Mouse (Mus musculus): ENCODE data around the gene Olfr749. TPM values are rescaled to one million over a fixed set of nuclear protein-coding genes. Genes with fewer than 3 reads are reported as not detected.
"Not testable (repeated sequence)": the region's sequence is repeated elsewhere in the genome, so short reads cannot be mapped to it uniquely, and the experiment has no call there.

Gene Olfr749
- polyA plus RNA-seq, 1 experiment from 2014 or later = not detected

DNA sequence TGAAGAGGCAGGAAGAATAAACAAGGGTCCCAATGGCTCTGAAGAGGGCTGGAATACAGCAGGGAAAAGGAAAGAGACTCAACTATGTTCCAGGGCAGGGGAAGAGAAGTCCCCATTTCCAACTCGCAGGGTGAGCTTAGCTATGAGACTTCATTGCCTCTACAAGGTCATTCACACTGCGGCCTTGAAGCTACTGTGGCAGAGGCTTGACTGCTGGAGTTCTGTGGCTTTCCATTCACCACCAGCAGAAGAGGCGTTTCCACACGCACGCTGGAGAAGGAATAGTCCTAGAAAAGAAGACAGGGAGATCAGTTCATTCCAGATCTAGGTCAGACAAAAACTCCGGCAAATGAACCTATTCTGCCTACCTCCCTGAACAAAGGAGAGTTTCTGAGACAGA, 20.8 kb upstream of the Olfr749 start:
- H3K4me3 ChIP-seq (ENCODE audit: low read depth, low read length) = no peak overlapping the region
- no peak overlapping the region for H3K27ac ChIP-seq (replicated peaks)
- WGBS = 93% methylated on average over 6 of the region's 6 CpGs
- TF ChIP-seq CTCF (IDR thresholded peaks at IDR 0.05; ENCODE audit: low read depth) = no peak
- no peak for TF ChIP-seq EP300 (optimal IDR thresholded peaks at IDR 0.05)
- no peaks in the 10 kb centered on the region for H3K9me3 ChIP-seq (ENCODE audit: control insufficient read depth, low read length)
- peaks cover 18% of the 10 kb centered on the region for H3K36me3 ChIP-seq (ENCODE audit: control insufficient read depth, insufficient read depth, low read length)
- DNase-seq (ENCODE audit: low spot score) (no peak), ATAC-seq (ENCODE audit: low FRiP score, low TSS enrichment) (no peak)
- H3K4me1 ChIP-seq (replicated peaks; ENCODE audit: control insufficient read depth, insufficient read depth) = no peaks in the 10 kb centered on the region
- H3K27me3 ChIP-seq (ENCODE audit: control insufficient read depth, insufficient read depth, low read length) = no peaks in the 10 kb centered on the region
- no peak overlapping the region for H3K9ac ChIP-seq (ENCODE audit: low read length)
- H3K4me2 ChIP-seq (replicated peaks; ENCODE audit: low read depth) = no peak overlapping the region

DNA sequence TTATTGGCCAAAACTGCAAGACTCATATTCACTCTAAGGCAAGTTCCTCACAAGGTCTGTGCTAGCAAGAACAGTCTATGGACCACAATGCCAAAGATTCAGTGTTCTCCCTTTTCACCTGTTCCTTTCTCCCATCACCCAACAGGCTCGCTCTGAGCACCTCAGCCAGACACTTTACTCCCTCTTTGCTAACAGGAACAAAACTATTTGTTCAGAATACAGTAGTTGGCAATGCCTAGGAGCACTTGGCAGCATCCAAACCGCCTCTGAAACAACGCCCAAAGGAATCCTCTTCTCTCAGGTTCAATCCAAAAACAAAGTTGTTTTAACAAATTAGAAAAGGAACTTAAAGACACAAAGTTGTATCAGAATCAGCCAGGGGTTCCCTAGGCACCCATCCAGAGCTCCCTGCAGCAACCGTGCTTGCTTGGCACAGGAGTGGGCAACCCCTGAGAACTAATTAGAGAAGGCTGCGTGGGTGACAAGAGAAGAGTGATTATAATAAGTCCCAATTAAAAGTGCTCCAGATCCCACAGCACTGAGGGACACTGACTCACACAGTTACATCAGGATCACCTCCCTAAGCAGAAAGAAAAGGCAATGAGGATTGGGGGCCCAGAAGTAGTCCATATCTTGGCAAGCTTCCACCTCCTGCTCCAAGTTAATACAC, 13.7 kb upstream of the Olfr749 start:
- no peaks in the 10 kb centered on the region for H3K36me3 ChIP-seq (ENCODE audit: control insufficient read depth, insufficient read depth, low read length)
- H3K4me1 ChIP-seq (replicated peaks; ENCODE audit: control insufficient read depth, insufficient read depth) = no peaks in the 10 kb centered on the region
- TF ChIP-seq EP300 (optimal IDR thresholded peaks at IDR 0.05) (no peak), CTCF (IDR thresholded peaks at IDR 0.05; ENCODE audit: low read depth) (no peak)
- no peak for DNase-seq (ENCODE audit: low spot score)
- no peaks in the 10 kb centered on the region for H3K27me3 ChIP-seq (ENCODE audit: control insufficient read depth, insufficient read depth, low read length)
- H3K9me3 ChIP-seq (ENCODE audit: control insufficient read depth, low read length) = no peaks in the 10 kb centered on the region
- no peak for ATAC-seq (ENCODE audit: low FRiP score, low TSS enrichment)
- H3K27ac ChIP-seq (replicated peaks) = no peak overlapping the region
- H3K4me3 ChIP-seq (ENCODE audit: low read depth, low read length) = no peak overlapping the region
- H3K9ac ChIP-seq (ENCODE audit: low read length) = no peak overlapping the region
- no peak overlapping the region for H3K4me2 ChIP-seq (replicated peaks; ENCODE audit: low read depth)
- 73% methylated on average over 5 of the region's 5 CpGs for WGBS

DNA sequence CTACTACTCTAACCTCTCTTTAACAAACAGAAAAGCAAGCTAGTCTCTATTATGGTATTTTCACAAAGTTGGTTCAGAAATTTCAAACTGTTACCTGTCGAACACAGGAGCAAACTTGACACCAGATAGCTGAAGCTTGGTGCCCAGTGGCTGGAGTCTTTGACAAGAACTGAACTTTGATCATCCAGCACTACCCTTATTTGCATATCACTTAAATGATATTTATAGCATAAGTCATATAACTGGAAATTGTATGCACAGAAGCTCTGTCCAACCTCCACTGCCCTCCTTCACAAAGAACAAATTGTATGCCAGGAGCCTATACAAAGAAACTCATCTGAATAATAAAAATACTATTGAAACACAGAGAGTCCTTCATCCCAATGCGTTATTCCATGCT, 3.3 kb downstream of the Olfr749 start:
- Histone ChIP-seq H3K4me1 (replicated peaks; ENCODE audit: control insufficient read depth, insufficient read depth) (no peaks in the 10 kb centered on the region), H3K36me3 (ENCODE audit: control insufficient read depth, insufficient read depth, low read length) (no peaks in the 10 kb centered on the region), H3K4me2 (replicated peaks; ENCODE audit: low read depth) (no peak overlapping the region), H3K9me3 (ENCODE audit: control insufficient read depth, low read length) (no peaks in the 10 kb centered on the region), H3K27ac (replicated peaks) (no peak overlapping the region), H3K9ac (ENCODE audit: low read length) (no peak overlapping the region), H3K27me3 (ENCODE audit: control insufficient read depth, insufficient read depth, low read length) (no peaks in the 10 kb centered on the region), H3K4me3 (ENCODE audit: low read depth, low read length) (no peak overlapping the region)
- TF ChIP-seq EP300 (optimal IDR thresholded peaks at IDR 0.05) = no peak
- no peak for TF ChIP-seq CTCF (IDR thresholded peaks at IDR 0.05; ENCODE audit: low read depth)
- 56% methylated on average over 2 of the region's 2 CpGs for WGBS
- DNase-seq (ENCODE audit: low spot score) = no peak
- no peak for ATAC-seq (ENCODE audit: low FRiP score, low TSS enrichment)

DNA sequence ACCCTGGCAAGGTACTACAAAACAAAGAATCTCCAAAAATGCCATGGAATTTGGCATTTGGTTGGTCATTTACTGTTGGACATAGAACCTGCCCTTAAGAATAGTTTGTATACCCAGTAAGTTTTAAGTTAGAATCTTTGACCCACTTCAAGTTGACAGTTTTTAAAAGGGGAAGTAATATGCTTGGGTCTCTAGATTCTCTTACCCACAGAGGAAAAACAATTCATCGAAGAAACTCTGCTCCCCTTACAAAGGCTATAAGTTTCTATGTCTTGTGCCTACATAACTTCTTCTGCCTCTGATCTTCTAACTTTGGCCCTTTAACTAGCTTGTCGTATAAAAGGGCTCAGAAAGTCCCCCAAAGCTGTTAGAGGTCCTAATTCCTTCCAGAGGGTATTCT, 4.6 kb downstream of the Olfr749 start:
- H3K4me1 ChIP-seq (replicated peaks; ENCODE audit: control insufficient read depth, insufficient read depth) = no peaks in the 10 kb centered on the region
- H3K9ac ChIP-seq (ENCODE audit: low read length) = no peak overlapping the region
- TF ChIP-seq EP300 (optimal IDR thresholded peaks at IDR 0.05) (no peak), CTCF (IDR thresholded peaks at IDR 0.05; ENCODE audit: low read depth) (no peak)
- DNase-seq (ENCODE audit: low spot score) (no peak), ATAC-seq (ENCODE audit: low FRiP score, low TSS enrichment) (no peak)
- no peak overlapping the region for H3K27ac ChIP-seq (replicated peaks)
- H3K4me2 ChIP-seq (replicated peaks; ENCODE audit: low read depth) = no peak overlapping the region
- H3K36me3 ChIP-seq (ENCODE audit: control insufficient read depth, insufficient read depth, low read length) = no peaks in the 10 kb centered on the region
- 68% methylated on average over 2 of the region's 2 CpGs for WGBS
- H3K4me3 ChIP-seq (ENCODE audit: low read depth, low read length) = no peak overlapping the region
- H3K27me3 ChIP-seq (ENCODE audit: control insufficient read depth, insufficient read depth, low read length) = no peaks in the 10 kb centered on the region
- no peaks in the 10 kb centered on the region for H3K9me3 ChIP-seq (ENCODE audit: control insufficient read depth, low read length)

DNA sequence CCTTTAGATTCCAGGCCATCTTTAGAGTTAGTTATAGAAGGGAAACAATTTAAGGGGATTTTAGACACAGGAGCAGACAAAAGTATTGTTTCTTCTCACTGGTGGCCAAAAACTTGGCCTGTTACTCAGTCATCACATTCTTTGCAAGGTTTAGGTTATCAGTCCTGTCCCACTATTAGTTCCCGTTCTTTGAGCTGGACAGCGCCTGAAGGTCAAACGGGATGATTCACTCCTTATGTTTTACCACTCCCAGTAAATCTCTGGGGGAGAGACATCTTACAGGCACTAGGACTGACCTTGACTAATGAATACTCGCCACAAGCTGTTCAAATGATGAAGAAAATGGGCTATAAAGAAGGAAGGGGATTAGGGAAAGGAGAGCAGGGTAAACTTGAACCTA, 22.5 kb downstream of the Olfr749 start:
- DNase-seq (ENCODE audit: low spot score); ATAC-seq (ENCODE audit: low FRiP score, low TSS enrichment); H3K4me2 ChIP-seq (replicated peaks; ENCODE audit: low read depth); H3K4me1 ChIP-seq (replicated peaks; ENCODE audit: control insufficient read depth, insufficient read depth); H3K27me3 ChIP-seq (ENCODE audit: control insufficient read depth, insufficient read depth, low read length); H3K27ac ChIP-seq (replicated peaks); H3K36me3 ChIP-seq (ENCODE audit: control insufficient read depth, insufficient read depth, low read length); H3K4me3 ChIP-seq (ENCODE audit: low read depth, low read length); H3K9me3 ChIP-seq (ENCODE audit: control insufficient read depth, low read length); H3K9ac ChIP-seq (ENCODE audit: low read length): not testable (repeated sequence)
- 83% methylated on average over 3 of the region's 4 CpGs for WGBS

DNA sequence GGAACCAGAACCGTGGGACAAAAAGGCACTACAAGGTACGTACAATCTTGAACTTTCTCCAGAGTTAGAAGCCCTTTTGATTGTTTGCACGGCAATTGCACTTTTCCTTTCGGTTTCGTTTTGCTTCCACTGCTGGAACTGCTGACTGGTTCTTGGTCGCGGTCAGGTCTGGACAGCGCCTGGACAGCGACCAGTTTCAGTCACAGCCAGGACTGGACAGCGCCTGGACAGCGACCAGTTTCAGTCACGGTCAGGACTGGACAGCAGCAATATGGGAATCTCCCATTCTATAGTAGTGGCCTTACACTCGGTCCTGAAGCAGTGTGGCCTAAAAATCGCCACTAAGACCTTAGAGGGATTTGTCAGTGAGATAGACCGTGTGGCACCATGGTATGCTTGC, 25.0 kb downstream of the Olfr749 start:
- not testable (repeated sequence) for H3K27me3 ChIP-seq (ENCODE audit: control insufficient read depth, insufficient read depth, low read length); H3K27ac ChIP-seq (replicated peaks); H3K9ac ChIP-seq (ENCODE audit: low read length); H3K36me3 ChIP-seq (ENCODE audit: control insufficient read depth, insufficient read depth, low read length); H3K9me3 ChIP-seq (ENCODE audit: control insufficient read depth, low read length); H3K4me3 ChIP-seq (ENCODE audit: low read depth, low read length); ATAC-seq (ENCODE audit: low FRiP score, low TSS enrichment); H3K4me1 ChIP-seq (replicated peaks; ENCODE audit: control insufficient read depth, insufficient read depth); DNase-seq (ENCODE audit: low spot score); H3K4me2 ChIP-seq (replicated peaks; ENCODE audit: low read depth)
- WGBS = 87% methylated on average over 15 of the region's 15 CpGs
